Mouse (Mus musculus) CH12.LX (cell line): Measurements from ENCODE around the gene Ccdc189.

ENCODE experiments used
- CTCF ChIP-seq, 2 experiments: IDR thresholded peaks in 1 of 2; conservative IDR thresholded peaks in 1 of 2; 2 replicates each; pipeline ENCODE4 v1.5.1; 2011 to 2012; ENCODE audit warnings: low read depth in 2 of 2, low read length in 2 of 2, improper control_type of control experiment in 1 of 2, inconsistent platforms in 1 of 2, mild to moderate bottlenecking in 1 of 2, moderate library complexity in 1 of 2
- ELF1 ChIP-seq: IDR thresholded peaks from 2 replicates; pipeline ENCODE4 v1.6.1; 2014; ENCODE audit warnings: low read depth, mild to moderate bottlenecking, inconsistent platforms, low read length, improper control_type of control experiment
- EP300 ChIP-seq: IDR thresholded peaks from 2 replicates; pipeline ENCODE4 v1.6.1; 2011; ENCODE audit warnings: low read length, improper control_type of control experiment
- POLR2A ChIP-seq: IDR thresholded peaks from 2 replicates; pipeline ENCODE4 v1.6.1; 2011; ENCODE audit warnings: low read depth, mild to moderate bottlenecking, improper control_type of control experiment, low read length
- POLR2AphosphoS2 ChIP-seq: IDR thresholded peaks from 2 replicates; pipeline ENCODE4 v1.6.1; 2011; ENCODE audit warnings: low read depth, low read length, improper control_type of control experiment
- RAD21 ChIP-seq: IDR thresholded peaks from 2 replicates; pipeline ENCODE4 v1.6.1; 2011; ENCODE audit warnings: low read depth, mild to moderate bottlenecking, low read length, improper control_type of control experiment, moderate library complexity
- USF2 ChIP-seq: conservative IDR thresholded peaks from 2 replicates; pipeline ENCODE4 v1.6.1; 2011; ENCODE audit warnings: low read depth, low read length, improper control_type of control experiment

- TF ChIP-seq EP300 = no peak
- TF ChIP-seq POLR2A = no peak
- no peak for TF ChIP-seq CTCF (conservative IDR thresholded peaks at IDR 0.05 in 1 of 2, IDR thresholded peaks at IDR 0.05 in 1 of 2; ENCODE audit: low read depth in 2 of 2, low read length in 2 of 2)
- TF ChIP-seq ELF1 = no peak
- TF ChIP-seq USF2 = no peak
- TF ChIP-seq RAD21 = no peak
- TF ChIP-seq POLR2AphosphoS2 = no peak
Observed at GRCm38 (mm10) chr7:127586149-127586548, 2.2 kb downstream of the Ccdc189 start.
